8 mouse cellular contexts compared by ENCODE assay signal in genomic region chr1:155201373-155201879, GRCm38 (mm10). TPM values are rescaled to one million over a fixed set of nuclear protein-coding genes. Genes with fewer than 3 reads are reported as not detected.
A peak's percentile ranks its signal among the peaks of the same experiment; 100 is the strongest.
DNase-seq lines count a peak whose midpoint lies in the region; ATAC-seq and TF ChIP-seq lines count a peak whose summit lies in the region.

No protein-coding gene starts in this region.

- H3K36me3 ChIP-seq in kidney, embryonic 16.5 days (ENCODE audit: insufficient read depth, low read length) = peaks cover 36% of the 10 kb centered on the region
- H3K36me3 ChIP-seq in forebrain, embryonic 14.5 days (ENCODE audit: control insufficient read depth, insufficient read depth, low read length) = peaks cover 44% of the 10 kb centered on the region
- peaks cover 12% of the 10 kb centered on the region for H3K36me3 ChIP-seq in midbrain, postnatal 0 days (ENCODE audit: insufficient read depth, low read length)

- WGBS in kidney, embryonic 16.5 days = 65% methylated on average over 4 of the region's 4 CpGs
- 51% methylated on average over 4 of the region's 4 CpGs for WGBS in forebrain, embryonic 14.5 days
- WGBS in midbrain, postnatal 0 days = 17% methylated on average over 4 of the region's 4 CpGs

- TF ChIP-seq CTCF in midbrain, postnatal 0 days (IDR thresholded peaks at IDR 0.05) = peak; percentile 24

- no peaks in the 10 kb centered on the region for H3K9me3 ChIP-seq in kidney, embryonic 16.5 days (ENCODE audit: low read length)
- H3K9me3 ChIP-seq in forebrain, embryonic 14.5 days (replicated peaks; ENCODE audit: control insufficient read depth, low read length) = no peaks in the 10 kb centered on the region
- H3K9me3 ChIP-seq in midbrain, postnatal 0 days (ENCODE audit: low read length) = no peaks in the 10 kb centered on the region

- intact Hi-C loops in left cerebral cortex, postnatal 14 days (cut with DNase I) = no loop called here

- no peak overlapping the region for H3K4me3 ChIP-seq in kidney, embryonic 16.5 days (ENCODE audit: low read length)
- no peak overlapping the region for H3K4me3 ChIP-seq in forebrain, embryonic 14.5 days (ENCODE audit: low read depth, low read length)
- no peak overlapping the region for H3K4me3 ChIP-seq in midbrain, postnatal 0 days (ENCODE audit: low read depth, low read length)

- H3K27ac ChIP-seq in kidney, embryonic 16.5 days (ENCODE audit: low read length) = no peak overlapping the region
- peak overlapping the region; percentile 66; the same call in 1 of the 2 replicates for H3K27ac ChIP-seq in forebrain, embryonic 14.5 days (ENCODE audit: low read depth, low read length)
- peak overlapping the region; percentile 44 for H3K27ac ChIP-seq in midbrain, postnatal 0 days (ENCODE audit: low read depth, low read length)

- H3K27me3 ChIP-seq in kidney, embryonic 16.5 days (ENCODE audit: insufficient read depth, low read length) = no peaks in the 10 kb centered on the region
- H3K27me3 ChIP-seq in forebrain, embryonic 14.5 days (replicated peaks; ENCODE audit: control insufficient read depth, insufficient read depth, low read length) = no peaks in the 10 kb centered on the region
- no peaks in the 10 kb centered on the region for H3K27me3 ChIP-seq in midbrain, postnatal 0 days (ENCODE audit: insufficient read depth, low read length)

- DNase-seq in kidney, adult 8-10 months = no peak
- peak; percentile 26 for DNase-seq in T-cell, adult 2 months (ENCODE audit: low spot score)
- peak; percentile 48 for DNase-seq in forebrain, embryonic 14.5 days (ENCODE audit: low spot score)
- peak; percentile 55 for DNase-seq in midbrain, postnatal 0 days (ENCODE audit: low spot score)
- DNase-seq in cerebellum, adult 18-20 months = no peak
- no peak for DNase-seq in embryo, embryonic 9.5 days (ENCODE audit: extremely low spot score)
- DNase-seq in left cerebral cortex, postnatal 14 days (ENCODE audit: low spot score in 2 of 2) = no peak

- no peak overlapping the region for H3K9ac ChIP-seq in kidney, embryonic 16.5 days (replicated peaks; ENCODE audit: low read length)
- H3K9ac ChIP-seq in forebrain, embryonic 14.5 days (ENCODE audit: low read length) = no peak overlapping the region
- no peak overlapping the region for H3K9ac ChIP-seq in midbrain, postnatal 0 days (replicated peaks; ENCODE audit: low read length, poor library complexity, severe bottlenecking)

- no peak overlapping the region for H3K4me2 ChIP-seq in kidney, embryonic 16.5 days (replicated peaks; ENCODE audit: low read depth, low read length)
- H3K4me2 ChIP-seq in forebrain, embryonic 14.5 days (ENCODE audit: low read length) = no peak overlapping the region
- no peak overlapping the region for H3K4me2 ChIP-seq in midbrain, postnatal 0 days (ENCODE audit: low read depth, low read length, poor library complexity, severe bottlenecking)

- ATAC-seq in kidney, embryonic 16.5 days (ENCODE audit: low FRiP score, low TSS enrichment) = peak; percentile 20; the same call in 1 of the 2 replicates
- no peak; the same call in 1 of the 2 replicates for ATAC-seq in forebrain, embryonic 14.5 days
- ATAC-seq in midbrain, postnatal 0 days (ENCODE audit: low FRiP score) = peak; percentile 75; the same call in 1 of the 2 replicates

- H3K4me1 ChIP-seq in kidney, embryonic 16.5 days (ENCODE audit: insufficient read depth, low read length) = peaks cover 20% of the 10 kb centered on the region
- peaks cover 56% of the 10 kb centered on the region for H3K4me1 ChIP-seq in forebrain, embryonic 14.5 days (ENCODE audit: control insufficient read depth, insufficient read depth, low read length)
- H3K4me1 ChIP-seq in midbrain, postnatal 0 days (ENCODE audit: insufficient read depth, low read length) = peaks cover 5% of the 10 kb centered on the region; the same call in 1 of the 2 replicates

RNA-seq across cellular contexts. Expression of gene BC034090, which starts 42.8 kb away (rescaled TPM):
- 8.2 and 9.1 TPM in 2 replicates for polyA plus RNA-seq in kidney, embryonic 16.5 days (2015; fragmentation: Nextera tagmentation; extraction: Ambion mirVana)
- polyA plus RNA-seq in forebrain, embryonic 14.5 days (2014; fragmentation: Nextera tagmentation; extraction: Ambion mirVana) = 2.4 TPM in 2 replicates
- total RNA-seq in midbrain, postnatal 0 days (2014; rRNA removed) = 7.3 and 11.2 TPM in 2 replicates
- 1.9 TPM in 2 replicates for polyA plus RNA-seq in midbrain, postnatal 0 days (2015; fragmentation: Nextera tagmentation; extraction: Ambion mirVana)
- 1 to 10 TPM; 6.0 to 8.5 TPM for total RNA-seq in left cerebral cortex, postnatal 14 days (2021)

RNA-seq across cellular contexts. Expression of gene Stx6, which starts 42.9 kb away (rescaled TPM):
- 70.9 and 78.0 TPM in 2 replicates for polyA plus RNA-seq in kidney, embryonic 16.5 days (2015; fragmentation: Nextera tagmentation; extraction: Ambion mirVana)
- polyA plus RNA-seq in forebrain, embryonic 14.5 days (2014; fragmentation: Nextera tagmentation; extraction: Ambion mirVana) = 97.7 and 109 TPM in 2 replicates
- 86.8 and 114 TPM in 2 replicates for total RNA-seq in midbrain, postnatal 0 days (2014; rRNA removed)
- polyA plus RNA-seq in midbrain, postnatal 0 days (2015; fragmentation: Nextera tagmentation; extraction: Ambion mirVana) = 75.3 and 81.8 TPM in 2 replicates
- 10 to 100 TPM; 92.7 to 94.2 TPM for total RNA-seq in left cerebral cortex, postnatal 14 days (2021)

RNA-seq across cellular contexts. Expression of gene Mr1, which starts 54.8 kb away (rescaled TPM):
- polyA plus RNA-seq in kidney, embryonic 16.5 days (2015; fragmentation: Nextera tagmentation; extraction: Ambion mirVana) = 7.1 and 8.6 TPM in 2 replicates
- 0.80 and 1.2 TPM in 2 replicates for polyA plus RNA-seq in forebrain, embryonic 14.5 days (2014; fragmentation: Nextera tagmentation; extraction: Ambion mirVana)
- 2.9 and 5.1 TPM in 2 replicates for total RNA-seq in midbrain, postnatal 0 days (2014; rRNA removed)
- polyA plus RNA-seq in midbrain, postnatal 0 days (2015; fragmentation: Nextera tagmentation; extraction: Ambion mirVana) = 1.8 and 2.6 TPM in 2 replicates
- total RNA-seq in left cerebral cortex, postnatal 14 days (2021) = 1 to 10 TPM; 2.0 to 2.3 TPM

Comparison
In these comparisons a context has a peak if more than half of its experiments do, and no peak if none do; other contexts are left out.
1. DNase-seq: peak in T-cell, adult 2 months (single experiment), forebrain, embryonic 14.5 days (single experiment) and midbrain, postnatal 0 days (single experiment); none in kidney, adult 8-10 months (0 of 2), cerebellum, adult 18-20 months (0 of 2), embryo, embryonic 9.5 days (single experiment) and left cerebral cortex, postnatal 14 days (0 of 2).